Mouse (Mus musculus): Measurements from ENCODE around the gene Tmem140. TPM values are rescaled to one million over a fixed set of nuclear protein-coding genes. Genes with fewer than 3 reads are reported as not detected.

Tmem140 gene
- 12.5 and 25.2 TPM in 2 replicates for polyA plus RNA-seq (2012; rRNA removed; ENCODE audit: low replicate concordance)

GRCm38 (mm10) chr6:34862791-34863403 is at the start of gene Tmem140:
Gene Tmem140 (plus strand): TSS chr6:34863146.

DNA sequence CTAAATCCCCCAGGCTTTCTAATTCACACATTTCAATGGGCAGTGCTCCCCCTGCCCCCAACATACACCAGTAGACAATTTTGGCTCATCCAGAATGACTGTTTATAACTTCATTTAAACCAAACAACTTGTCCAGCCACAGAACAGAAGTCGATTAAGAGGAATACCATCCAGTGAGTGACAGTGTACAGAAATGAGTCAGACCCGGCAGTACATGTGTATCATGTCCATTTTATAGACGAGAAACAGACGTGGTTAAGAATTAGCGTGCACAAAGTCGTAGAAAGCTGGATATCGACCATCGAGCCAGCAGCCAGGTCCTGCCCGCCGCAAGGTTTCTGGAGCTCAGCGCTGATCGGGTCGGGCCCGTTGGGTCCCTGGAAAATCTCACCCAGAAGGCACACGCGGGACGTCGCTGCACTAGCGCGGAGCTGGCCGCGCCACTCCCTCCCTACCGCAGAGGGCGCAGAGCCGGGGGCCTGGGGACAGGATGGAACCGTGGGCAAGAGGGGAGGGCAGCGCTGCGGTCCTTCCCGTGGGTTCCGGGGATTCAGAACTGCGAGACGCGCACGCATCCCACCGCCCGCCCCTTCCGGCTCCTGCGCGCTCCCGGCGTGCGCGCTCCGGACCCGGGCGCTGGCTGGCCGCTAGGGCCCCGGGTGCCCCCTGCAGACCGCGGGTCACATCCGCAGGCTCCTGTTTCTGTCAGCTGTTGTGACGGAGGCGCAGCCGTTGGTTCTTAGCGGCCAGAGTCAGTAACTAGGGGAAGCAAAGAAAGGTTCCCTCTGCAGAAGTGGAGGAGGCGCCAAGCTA is 14.8 kb downstream of the Tmem140 start, which contains the start of gene Cyren:
Cyren (minus strand) TSS at position 552 of the 813 bp plus-strand sequence.

DNA sequence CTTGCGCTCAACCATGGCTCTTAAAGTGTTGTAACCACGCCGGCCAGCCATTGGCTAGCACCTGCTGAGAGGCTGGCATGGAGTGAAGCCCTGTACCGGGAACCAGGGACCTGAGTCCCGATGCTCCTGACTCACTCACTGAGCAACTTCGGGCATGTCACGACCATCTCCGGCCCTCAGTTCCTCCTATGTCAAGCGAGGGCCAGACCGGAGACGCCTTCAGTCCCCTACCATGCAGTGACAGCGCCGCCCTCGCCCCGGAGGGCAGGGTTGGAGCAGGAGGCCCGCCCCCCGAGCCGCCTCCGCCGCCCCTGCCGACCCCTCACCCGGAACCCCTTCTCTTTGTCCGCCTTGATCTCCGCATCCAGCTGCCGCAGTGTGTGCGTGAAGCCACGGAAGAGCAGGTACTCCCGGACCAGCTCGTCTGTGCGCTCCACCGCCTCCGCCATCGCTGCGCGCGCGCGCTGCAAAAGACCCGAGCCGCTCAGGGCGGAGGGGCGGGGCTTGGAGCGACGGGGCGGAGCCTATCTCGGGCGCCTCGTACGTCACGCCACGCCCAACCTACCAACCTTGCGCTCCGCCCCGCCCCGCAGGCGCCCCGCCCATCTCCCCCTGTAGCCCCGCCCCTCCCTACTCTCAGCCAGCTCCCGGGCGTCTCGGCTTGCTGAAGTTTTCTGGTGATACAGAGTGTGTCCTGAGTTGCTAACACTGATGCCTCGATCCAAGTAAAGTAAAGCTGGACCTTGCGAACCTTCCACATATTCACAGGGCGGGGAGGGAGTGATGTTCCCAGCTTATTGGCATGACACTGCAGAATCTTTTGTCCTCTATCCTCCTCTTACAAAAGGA is 47.6 kb downstream of the Tmem140 start, which contains the start of gene Wdr91:
Wdr91 (minus strand) TSS at position 506 of the 849 bp plus-strand sequence.

DNA sequence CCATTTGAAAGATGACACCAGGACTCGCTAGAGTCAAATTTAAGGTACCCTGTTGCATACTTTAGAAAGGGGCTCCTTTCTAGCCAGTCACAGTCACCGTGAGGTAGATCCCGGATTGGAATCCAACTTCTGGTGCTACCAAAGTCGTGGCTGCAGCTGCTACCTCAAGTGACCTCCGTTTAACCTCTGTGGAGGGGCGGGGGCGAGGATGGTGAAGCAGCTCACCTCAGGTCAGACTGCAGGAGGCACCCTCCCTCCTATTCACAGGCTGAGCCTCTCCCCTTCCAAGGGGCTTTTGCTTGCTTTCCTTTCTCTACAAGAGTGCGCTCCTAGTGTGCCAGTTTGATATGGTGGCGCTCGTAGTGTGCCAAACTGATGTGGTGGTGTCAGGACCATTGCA is 57.0 kb downstream of the Tmem140 start, which contains the start of gene Stra8:
Stra8 (plus strand) TSS at position 208 of the 400 bp plus-strand sequence.

Other genes starting within 250 kb of the Tmem140 start
- gene Agbl3, start 82.7 kb upstream of the Tmem140 start, polyA plus RNA-seq (2012; rRNA removed; ENCODE audit: low replicate concordance) = 0.27 and 0.56 TPM in 2 replicates
- gene Cyren, start 14.9 kb downstream of the Tmem140 start, polyA plus RNA-seq (2012; rRNA removed; ENCODE audit: low replicate concordance) = 2.2 and 2.6 TPM in 2 replicates
- gene Wdr91, start 47.7 kb downstream of the Tmem140 start, polyA plus RNA-seq (2012; rRNA removed; ENCODE audit: low replicate concordance) = 4.8 TPM in 2 replicates
- gene Stra8, start 57.0 kb downstream of the Tmem140 start, polyA plus RNA-seq (2012; rRNA removed; ENCODE audit: low replicate concordance) = not detected in 2 replicates
- gene Slc23a4, start 125.3 kb downstream of the Tmem140 start, polyA plus RNA-seq (2012; rRNA removed; ENCODE audit: low replicate concordance) = 55.8 and 140 TPM in 2 replicates

Data from duodenum, adult 2 months (tissue).